Mouse (Mus musculus) lung, adult 18-20 months (tissue): ENCODE measurements around the gene Zfp358.

Experiments
- DNase-seq, 2 experiments: peaks; one replicate each; pipeline ENCODE4 v3.0.0; 2022; ENCODE audit warnings: mixed read lengths in 2 of 2

The Zfp358 gene

DNA sequence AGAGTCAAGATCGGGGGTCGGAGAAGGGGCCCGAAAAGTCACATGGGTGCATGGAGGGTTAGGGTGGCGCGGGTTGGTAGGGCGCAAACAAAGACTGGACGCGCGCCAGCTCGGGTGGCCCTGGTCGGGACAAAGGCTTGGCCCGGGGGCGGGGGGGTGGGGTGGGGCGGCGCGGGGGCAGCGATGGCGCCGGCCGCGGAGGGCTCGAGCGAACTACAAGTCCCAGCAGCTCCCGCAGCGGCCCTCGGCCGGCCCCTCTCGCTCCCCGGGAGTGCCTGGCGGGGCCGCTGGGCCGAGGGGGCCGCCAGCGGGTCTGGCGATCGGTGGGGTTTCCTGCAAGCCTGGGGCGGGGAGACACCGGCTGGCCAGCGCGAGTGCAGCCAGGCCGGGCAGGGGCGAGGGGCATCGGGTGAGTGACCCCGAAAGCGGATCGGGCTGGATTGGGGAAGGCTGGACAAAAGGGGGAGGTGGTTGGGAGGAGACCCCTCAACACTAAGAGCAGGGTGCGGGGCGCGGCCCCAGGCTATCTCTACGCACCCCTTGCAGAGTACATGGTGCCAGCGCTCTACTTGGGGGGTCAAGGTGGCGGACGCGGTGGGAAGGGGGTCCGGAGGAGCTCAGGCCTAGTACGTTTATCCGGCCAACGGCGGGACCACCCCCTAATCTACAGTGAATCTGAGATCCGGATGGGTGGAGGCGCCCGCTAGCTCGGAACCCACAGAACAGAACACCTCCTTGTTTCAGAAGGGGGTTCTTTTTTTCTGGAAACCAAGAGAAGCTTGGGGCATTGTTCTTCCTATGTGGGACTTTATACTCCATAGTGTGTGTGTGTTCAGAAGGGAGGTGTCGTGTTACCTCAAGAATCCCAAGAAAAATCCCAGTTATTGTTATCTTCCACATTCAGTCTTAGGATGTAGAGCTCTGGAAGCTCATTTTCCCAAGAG, at the start of gene Zfp358:
Gene Zfp358, plus strand, starts transcription at position 238 of the 944 bp plus-strand sequence.
- DNase-seq, result peak; percentile 67 to 78

- no peak for DNase-seq
Measured at GRCm38 (mm10) chr8:3449226-3449625, 43.7 kb upstream of the Zfp358 start.

GRCm38 (mm10) chr8:3450670-3451069, 42.3 kb upstream of the Zfp358 start:
- peak; percentile 35 to 46 for DNase-seq

- DNase-seq, result no peak
Measured at GRCm38 (mm10) chr8:3451992-3452391, 40.9 kb upstream of the Zfp358 start.

DNA sequence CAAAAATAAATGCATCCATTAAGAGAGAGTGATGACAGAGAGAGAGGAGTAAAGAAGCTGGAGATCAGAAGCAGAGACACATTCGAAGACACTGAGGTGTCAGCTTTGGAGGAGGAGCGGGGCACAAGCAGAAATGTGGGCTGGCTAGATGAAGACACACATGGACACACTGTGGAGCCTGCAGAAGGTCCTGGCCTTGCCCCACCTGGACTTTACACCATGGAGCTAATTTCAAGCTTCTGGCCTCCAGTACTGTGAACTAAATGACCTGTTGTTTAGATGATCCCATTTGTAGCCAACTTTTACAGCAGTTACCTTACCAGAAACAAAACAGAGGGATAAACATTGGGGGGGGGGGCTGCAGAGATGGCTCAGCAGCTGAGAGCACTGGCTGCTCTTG, 29.7 kb upstream of the Zfp358 start:
- DNase-seq, result no peak

DNA sequence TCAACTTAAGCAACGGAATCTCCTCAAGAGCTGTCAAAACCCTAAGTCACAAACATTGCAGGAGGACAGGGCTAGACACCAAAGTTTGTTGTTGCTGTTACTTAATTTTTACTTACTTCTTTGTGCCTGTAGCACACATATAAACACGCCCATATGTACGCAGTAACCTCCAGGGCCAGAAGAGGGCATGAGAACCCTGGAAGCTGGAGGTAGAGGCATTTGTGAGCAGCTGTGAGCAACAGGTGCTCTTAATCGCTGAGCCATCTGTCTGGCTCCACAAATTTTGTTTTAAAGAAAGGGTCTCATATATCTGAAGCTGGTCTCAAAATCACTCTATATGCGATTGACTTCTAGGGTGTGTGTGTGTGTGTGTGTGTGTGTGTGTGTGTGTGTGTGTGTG, 28.6 kb upstream of the Zfp358 start:
- peak in 1 of 2 experiments; percentile 28 for DNase-seq

- DNase-seq, result peak; percentile 99 to 100
Measured at GRCm38 (mm10) chr8:3467006-3467885, 25.7 kb upstream of the Zfp358 start, which contains the start of gene Pex11g. Gene Pex11g (minus strand): TSS chr8:3467680.

DNA sequence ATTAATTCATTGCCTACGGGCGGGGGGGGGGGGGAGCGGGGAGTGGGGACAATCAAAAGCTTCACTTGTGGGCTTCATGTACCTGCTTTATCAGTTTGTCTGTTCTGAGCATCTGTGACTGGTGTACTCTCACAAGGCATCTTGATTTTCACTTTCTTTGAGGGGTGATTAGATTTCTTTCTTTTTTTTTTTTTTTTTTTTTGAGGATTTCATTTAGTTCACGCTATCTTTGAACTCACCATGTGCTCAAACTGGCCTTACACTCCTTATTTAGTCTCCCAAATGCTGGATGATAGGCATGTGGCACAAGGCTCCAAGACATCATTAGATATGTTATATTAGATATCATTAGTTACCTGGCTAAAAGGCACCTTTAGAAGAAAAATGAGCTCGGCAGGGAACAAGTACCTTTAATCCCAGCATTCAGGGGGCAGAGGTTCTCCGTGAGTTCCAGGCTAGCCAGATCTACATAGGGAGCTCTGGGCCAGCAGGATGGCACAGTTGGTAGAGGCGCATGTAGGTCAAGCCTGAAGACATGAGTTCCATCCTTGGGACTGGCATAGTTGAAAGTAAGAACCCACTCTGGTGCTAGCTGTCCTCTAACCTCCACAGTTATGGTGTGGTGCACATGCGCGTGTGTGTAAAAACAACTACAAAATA, 24.9 kb upstream of the Zfp358 start:
- no peak for DNase-seq

DNA sequence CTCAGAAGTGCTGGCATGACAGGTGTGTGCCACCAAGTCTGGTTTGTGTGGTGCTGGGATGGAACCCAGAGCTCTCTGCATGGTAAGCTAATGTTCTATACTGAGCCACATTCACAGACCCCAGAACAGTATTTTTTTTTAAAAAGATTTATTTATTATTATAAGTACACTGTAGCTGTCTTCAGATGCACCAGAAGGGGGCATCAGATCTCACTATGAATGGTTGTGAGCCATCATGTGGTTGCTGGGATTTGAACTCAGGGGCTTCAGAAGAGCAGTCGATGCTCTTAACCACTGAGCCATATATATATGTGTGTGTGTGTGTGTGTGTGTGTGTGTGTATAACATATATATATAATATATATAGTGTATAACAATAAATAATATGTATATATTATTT, 24.1 kb upstream of the Zfp358 start:
- no peak for DNase-seq

DNA sequence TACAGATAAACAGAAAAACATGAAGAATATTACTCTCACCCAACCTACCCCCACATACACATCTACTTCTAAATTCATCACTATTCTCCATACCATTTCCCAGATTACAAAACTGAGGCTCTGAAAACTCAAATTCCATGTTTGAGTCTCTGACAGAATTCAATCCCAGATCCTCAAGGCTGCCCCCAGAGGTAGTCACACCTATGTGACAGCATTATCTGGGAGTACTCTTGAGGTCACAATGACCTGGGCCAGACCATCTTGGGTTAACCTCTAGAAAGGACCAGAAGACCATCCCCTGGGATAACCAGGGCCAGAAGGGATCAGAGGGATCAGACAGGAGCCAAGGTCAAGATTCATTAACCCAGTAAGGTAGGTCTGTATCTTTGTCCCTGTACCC, 22.4 kb upstream of the Zfp358 start, which contains the start of gene Tex45:
Gene Tex45, plus strand, starts transcription at position 301 of the 400 bp plus-strand sequence.
- DNase-seq, result no peak

DNA sequence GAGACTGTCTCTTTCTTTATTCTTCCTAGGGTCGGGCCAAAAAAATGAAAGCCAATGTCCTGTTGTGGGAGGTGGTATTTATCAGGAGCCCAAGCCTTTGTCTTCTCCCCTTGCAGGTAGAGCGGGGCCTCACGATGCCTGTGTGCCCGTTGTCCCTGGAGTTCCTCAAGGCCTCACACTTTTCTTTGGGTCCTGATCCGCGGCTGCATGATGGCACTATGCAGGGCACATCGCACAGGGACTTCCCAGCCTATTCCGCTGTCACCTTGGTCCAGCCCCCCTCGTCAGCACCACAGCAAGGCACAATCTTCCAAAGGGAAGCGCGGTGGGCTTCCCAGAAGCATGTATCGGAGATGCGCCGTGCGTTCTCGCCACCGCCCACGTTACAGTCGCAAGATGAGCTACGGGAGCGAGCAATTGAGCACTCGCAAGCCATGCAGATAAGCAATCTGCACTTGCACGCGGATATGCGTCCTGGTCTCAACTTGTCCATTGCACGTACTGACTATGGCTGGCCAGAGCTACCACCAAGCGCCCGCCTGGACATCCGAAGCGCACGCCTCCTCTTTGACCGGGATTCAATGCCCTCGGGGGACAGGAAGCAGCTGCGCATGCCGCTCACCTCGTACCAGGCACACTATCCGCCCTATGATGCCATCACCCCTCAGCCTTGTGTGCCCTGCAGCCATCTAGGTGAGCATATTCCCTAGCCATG, 17.1 kb upstream of the Zfp358 start:
- DNase-seq, result no peak

GRCm38 (mm10) chr8:3480221-3480785, 12.6 kb upstream of the Zfp358 start:
- DNase-seq, result no peak

DNA sequence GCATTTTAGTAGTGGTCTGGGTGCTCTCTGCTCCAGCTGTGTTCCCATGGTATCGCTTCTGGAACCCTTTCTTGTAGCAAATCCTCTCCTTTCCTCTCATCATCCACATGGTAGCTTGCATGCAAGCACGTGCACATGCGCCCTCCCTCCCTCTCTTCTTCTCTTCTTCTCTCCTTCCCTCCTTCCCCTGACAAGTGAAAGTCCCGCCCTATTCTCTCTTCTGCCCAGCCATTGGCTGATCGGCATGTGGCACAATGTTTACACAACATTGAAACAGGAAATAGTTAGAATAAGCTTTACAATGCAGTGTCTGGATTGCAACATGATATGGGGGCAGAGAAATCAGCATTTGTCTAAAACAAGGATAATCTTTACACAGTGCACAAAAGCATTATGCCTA, 11.3 kb upstream of the Zfp358 start:
- peak in 1 of 2 experiments; percentile 31 for DNase-seq

GRCm38 (mm10) chr8:3482240-3482740, 10.6 kb upstream of the Zfp358 start:
- DNase-seq, result no peak

DNA sequence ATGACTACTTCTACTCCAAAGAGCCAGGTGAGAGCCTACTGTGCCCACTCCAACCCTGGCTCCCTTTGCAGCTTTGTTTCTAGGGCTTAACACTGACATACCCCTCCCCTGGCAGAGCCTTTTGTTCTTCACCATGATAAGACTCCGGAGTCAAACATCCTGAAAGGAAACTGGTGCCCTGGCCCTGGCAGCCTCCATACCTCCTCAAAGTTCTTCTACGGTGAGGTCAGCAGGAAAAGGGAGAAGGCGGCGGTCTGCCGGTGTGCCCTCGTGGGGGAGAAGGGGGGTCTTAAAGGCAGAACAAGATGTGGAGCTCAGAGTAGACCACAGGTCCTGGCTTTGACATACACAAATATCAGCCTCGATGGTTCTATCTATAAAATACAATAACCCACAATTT, 9.4 kb upstream of the Zfp358 start:
- peak; percentile 31 to 46 for DNase-seq

DNA sequence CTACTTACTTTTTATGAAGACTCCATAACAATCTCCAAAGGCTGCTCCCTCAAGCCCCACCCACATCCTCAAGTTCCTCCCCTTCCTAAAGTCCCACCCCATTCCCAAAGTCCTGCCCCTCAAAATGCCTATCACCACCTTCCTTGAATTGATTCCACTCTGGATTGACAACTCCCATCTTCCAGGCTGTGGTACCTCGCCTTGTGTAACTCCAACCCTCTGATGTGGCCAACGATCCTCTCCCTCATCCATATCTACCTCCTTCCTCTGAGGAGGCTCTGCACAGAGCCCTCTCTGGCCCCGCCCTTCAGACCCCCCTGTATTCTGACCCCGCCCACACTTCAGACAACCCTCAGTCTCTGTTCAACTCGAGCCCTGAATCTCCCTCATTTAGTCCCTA, 7.7 kb upstream of the Zfp358 start:
- no peak for DNase-seq

DNA sequence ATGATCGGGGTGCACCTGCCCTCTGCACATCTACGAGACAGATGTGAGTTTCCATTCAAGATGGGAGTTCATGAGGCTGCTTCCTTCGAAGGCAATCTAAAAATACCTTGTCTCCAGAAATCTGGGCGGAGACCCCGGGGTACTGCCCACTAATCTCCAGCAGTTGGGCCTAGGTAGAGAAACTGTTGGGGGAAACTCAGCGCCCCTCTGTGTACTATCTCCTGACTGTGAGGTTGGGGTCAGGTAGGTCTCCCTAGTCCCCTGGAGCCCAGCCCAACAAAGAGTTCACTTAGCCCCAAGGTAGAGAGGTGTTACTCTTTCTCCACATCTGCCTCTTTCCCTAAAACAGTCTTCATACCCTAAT, 889 bp downstream of the Zfp358 start:
- no peak for DNase-seq

DNA sequence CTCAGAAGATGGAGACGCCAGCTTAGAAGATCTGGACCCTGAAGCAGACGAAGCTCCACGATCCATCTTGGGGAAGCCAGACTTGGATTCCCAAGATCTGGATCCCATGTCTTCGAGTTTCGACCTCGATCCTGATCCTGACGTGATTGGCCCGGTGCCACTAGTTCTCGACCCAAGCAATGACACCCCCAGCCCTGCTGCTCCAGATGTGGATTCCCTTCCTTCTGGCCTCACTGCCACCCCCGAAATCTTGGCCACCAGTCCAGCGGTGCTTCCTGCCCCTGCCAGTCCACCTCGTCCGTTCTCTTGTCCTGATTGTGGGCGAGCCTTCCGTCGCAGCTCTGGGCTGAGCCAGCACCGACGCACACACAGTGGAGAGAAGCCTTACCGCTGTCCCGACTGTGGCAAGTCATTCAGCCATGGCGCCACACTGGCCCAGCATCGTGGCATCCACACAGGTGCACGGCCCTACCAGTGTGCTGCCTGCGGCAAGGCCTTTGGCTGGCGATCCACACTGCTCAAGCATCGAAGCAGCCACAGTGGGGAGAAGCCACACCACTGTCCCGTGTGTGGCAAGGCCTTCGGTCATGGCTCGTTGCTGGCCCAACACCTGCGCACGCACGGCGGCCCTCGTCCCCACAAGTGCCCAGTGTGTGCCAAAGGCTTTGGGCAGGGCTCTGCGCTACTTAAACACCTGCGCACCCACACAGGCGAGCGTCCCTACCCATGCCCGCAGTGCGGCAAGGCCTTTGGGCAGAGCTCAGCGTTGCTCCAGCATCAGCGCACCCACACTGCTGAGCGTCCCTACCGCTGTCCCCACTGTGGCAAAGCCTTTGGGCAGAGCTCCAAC, 2.9 kb downstream of the Zfp358 start:
- no peak for DNase-seq

DNA sequence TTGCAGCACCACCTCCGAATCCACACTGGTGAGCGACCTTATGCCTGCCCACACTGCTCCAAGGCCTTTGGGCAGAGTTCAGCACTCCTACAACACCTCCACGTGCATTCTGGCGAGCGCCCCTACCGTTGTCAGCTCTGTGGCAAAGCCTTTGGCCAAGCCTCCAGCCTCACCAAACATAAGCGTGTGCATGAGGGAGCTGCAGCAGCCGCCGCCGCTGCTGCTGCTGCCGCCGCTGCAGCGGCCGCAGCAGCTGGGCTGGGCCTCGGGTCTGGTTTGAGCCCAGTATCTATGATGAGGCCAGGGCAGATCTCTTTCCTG, 3.5 kb downstream of the Zfp358 start:
- no peak for DNase-seq

GRCm38 (mm10) chr8:3498583-3498982, 5.6 kb downstream of the Zfp358 start:
- DNase-seq, result no peak

DNA sequence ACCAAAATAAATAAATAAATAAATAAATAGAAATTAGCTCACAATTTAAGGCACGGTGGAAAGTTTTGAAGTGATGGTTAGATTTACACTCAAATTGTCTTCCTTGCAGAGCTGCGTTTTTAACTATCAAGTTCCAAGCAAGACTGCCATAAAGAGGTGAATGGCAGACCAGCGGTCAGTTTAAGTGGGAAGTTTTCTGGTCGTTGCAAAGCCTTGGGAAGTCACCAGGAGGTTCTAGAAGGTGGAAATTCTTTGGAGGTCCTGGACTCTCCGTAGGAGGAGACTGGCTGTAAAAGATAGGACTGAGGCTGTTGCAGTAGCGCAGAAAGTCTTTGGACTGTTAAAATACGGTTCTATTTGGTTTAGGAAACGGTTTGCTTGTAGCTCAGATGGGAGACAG, 6.8 kb downstream of the Zfp358 start:
- no peak for DNase-seq
